7 mouse cellular contexts compared by ENCODE assay signal in genomic region chr1:60098024-60098781, GRCm38 (mm10). TPM values are rescaled to one million over a fixed set of nuclear protein-coding genes. Genes with fewer than 3 reads are reported as not detected.
DNase-seq lines count a peak whose midpoint lies in the region; ATAC-seq and TF ChIP-seq lines count a peak whose summit lies in the region.

TSS of gene Carf (plus strand) at chr1:60098247.
TSS of gene Wdr12 (minus strand) at chr1:60098645.

- peak within 1 kb of the TSS; percentile 91 for H3K9ac ChIP-seq in intestine, postnatal 0 days (ENCODE audit: low read depth, low read length)
- H3K9ac ChIP-seq in midbrain, embryonic 12.5 days (replicated peaks) = peak within 1 kb of the TSS; percentile 93

- H3K36me3 ChIP-seq in embryonic facial prominence, embryonic 10.5 days (replicated peaks) = peaks cover 17% of the 10 kb centered on the region
- peaks cover 5% of the 10 kb centered on the region; the same call in 1 of the 2 replicates for H3K36me3 ChIP-seq in intestine, postnatal 0 days (ENCODE audit: control insufficient read depth, insufficient read depth)
- H3K36me3 ChIP-seq in midbrain, embryonic 12.5 days = peaks cover 8% of the 10 kb centered on the region; the same call in 1 of the 2 replicates
- peaks cover 5% of the 10 kb centered on the region for H3K36me3 ChIP-seq in small intestine, adult 2 months (ENCODE audit: control insufficient read depth, insufficient read depth, low read length)

- H3K27me3 ChIP-seq in embryonic facial prominence, embryonic 10.5 days (replicated peaks; ENCODE audit: low read depth, poor library complexity, severe bottlenecking) = no peaks in the 10 kb centered on the region
- H3K27me3 ChIP-seq in intestine, postnatal 0 days (replicated peaks; ENCODE audit: control insufficient read depth, insufficient read depth, low read length) = no peaks in the 10 kb centered on the region
- H3K27me3 ChIP-seq in midbrain, embryonic 12.5 days = no peaks in the 10 kb centered on the region
- no peaks in the 10 kb centered on the region for H3K27me3 ChIP-seq in small intestine, adult 2 months (ENCODE audit: control insufficient read depth, insufficient read depth, low read length)

- no peaks in the 10 kb centered on the region for H3K9me3 ChIP-seq in embryonic facial prominence, embryonic 10.5 days
- no peaks in the 10 kb centered on the region for H3K9me3 ChIP-seq in intestine, postnatal 0 days (ENCODE audit: control insufficient read depth)
- no peaks in the 10 kb centered on the region for H3K9me3 ChIP-seq in midbrain, embryonic 12.5 days

- peak; percentile 46; the same call in 1 of the 2 replicates for TF ChIP-seq POLR2A in small intestine, adult 2 months (IDR thresholded peaks at IDR 0.05; ENCODE audit: low read depth, low read length)

- DNase-seq in adrenal gland, postnatal 10 days = peak; percentile 97
- DNase-seq in embryonic facial prominence, embryonic 10.5 days (ENCODE audit: low spot score) = peak; percentile 96
- DNase-seq in gonadal fat pad, adult 2 months (ENCODE audit: low read depth) = peak; percentile 93
- peak; percentile 98 for DNase-seq in left cerebral cortex, postnatal 4 days

- peak within 1 kb of the TSS; percentile 97 for H3K27ac ChIP-seq in embryonic facial prominence, embryonic 10.5 days (replicated peaks)
- peak within 1 kb of the TSS; percentile 97 for H3K27ac ChIP-seq in intestine, postnatal 0 days (ENCODE audit: low read depth, low read length)
- peak within 1 kb of the TSS; percentile 98 for H3K27ac ChIP-seq in midbrain, embryonic 12.5 days (replicated peaks)
- H3K27ac ChIP-seq in small intestine, adult 2 months (ENCODE audit: insufficient read depth, low read depth, low read length) = peak within 1 kb of the TSS; percentile 87

- peak within 1 kb of the TSS; percentile 95 for H3K4me3 ChIP-seq in embryonic facial prominence, embryonic 10.5 days
- H3K4me3 ChIP-seq in intestine, postnatal 0 days (ENCODE audit: low read depth, low read length) = peak within 1 kb of the TSS; percentile 96
- H3K4me3 ChIP-seq in midbrain, embryonic 12.5 days = peak within 1 kb of the TSS; percentile 94
- peak within 1 kb of the TSS; percentile 78 for H3K4me3 ChIP-seq in small intestine, adult 2 months (ENCODE audit: low read depth, low read length)

- intact Hi-C loops in left cerebral cortex, postnatal 4 days (cut with DNase I) = no loop called here

- 0 out of 2 replicates have a peak, but pooled peaks have one; percentile 15 for TF ChIP-seq CTCF in intestine, postnatal 0 days (IDR thresholded peaks at IDR 0.05; ENCODE audit: low read depth)
- TF ChIP-seq CTCF in small intestine, adult 2 months (IDR thresholded peaks at IDR 0.05; ENCODE audit: extremely low read depth, insufficient read length, insufficient replicate concordance, low read depth, low read length) = no peak

- peaks cover 13% of the 10 kb centered on the region for H3K4me1 ChIP-seq in embryonic facial prominence, embryonic 10.5 days
- H3K4me1 ChIP-seq in intestine, postnatal 0 days (replicated peaks; ENCODE audit: control insufficient read depth, insufficient read depth, low read length) = peaks cover 4% of the 10 kb centered on the region; the same call in 1 of the 2 replicates
- H3K4me1 ChIP-seq in midbrain, embryonic 12.5 days = peaks cover 7% of the 10 kb centered on the region
- H3K4me1 ChIP-seq in small intestine, adult 2 months (ENCODE audit: control insufficient read depth, insufficient read depth, insufficient read length, low read length) = no peaks in the 10 kb centered on the region

- peak within 1 kb of the TSS; percentile 81 for H3K4me2 ChIP-seq in intestine, postnatal 0 days (replicated peaks; ENCODE audit: low read depth)
- H3K4me2 ChIP-seq in midbrain, embryonic 12.5 days (replicated peaks) = peak within 1 kb of the TSS; percentile 86

- WGBS in embryonic facial prominence, embryonic 10.5 days = under 1% methylated on average over 71 of the region's 71 CpGs
- WGBS in intestine, postnatal 0 days = under 1% methylated on average over 69 of the region's 71 CpGs
- WGBS in midbrain, embryonic 12.5 days = under 1% methylated on average over 63 of the region's 71 CpGs
- WGBS in small intestine, adult 2 months = under 1% methylated on average over 70 of the region's 71 CpGs

- peak; percentile 98 for ATAC-seq in intestine, postnatal 0 days
- peak; percentile 97 for ATAC-seq in midbrain, embryonic 12.5 days (ENCODE audit: low FRiP score, low read depth)

RNA-seq across cellular contexts. Expression of gene Carf, which starts in this region (rescaled TPM):
- 10 to 100 TPM; 12.6 to 18.2 TPM for total RNA-seq in adrenal gland, postnatal 10 days (2021)
- 5.6 and 6.0 TPM in 2 replicates for polyA plus RNA-seq in embryonic facial prominence, embryonic 10.5 days (2016; fragmentation: Nextera tagmentation; extraction: Ambion mirVana)
- polyA plus RNA-seq in gonadal fat pad, adult 2 months (2012; rRNA removed) = 4.4 and 5.6 TPM in 2 replicates
- polyA plus RNA-seq in intestine, postnatal 0 days (2015; fragmentation: Nextera tagmentation; extraction: Ambion mirVana) = 1.6 and 1.9 TPM in 2 replicates
- 10 to 100 TPM; 23.7 to 24.0 TPM for total RNA-seq in left cerebral cortex, postnatal 4 days (2021)
- 7.1 and 7.6 TPM in 2 replicates for polyA plus RNA-seq in midbrain, embryonic 12.5 days (2016; fragmentation: Nextera tagmentation; extraction: Ambion mirVana)
- 0.42 and 0.77 TPM in 2 replicates for polyA plus RNA-seq in small intestine, adult 2 months (2012; rRNA removed)

RNA-seq across cellular contexts. Expression of gene Wdr12, which starts in this region (rescaled TPM):
- total RNA-seq in adrenal gland, postnatal 10 days (2021) = 10 to 100 TPM; 17.5 to 18.2 TPM
- polyA plus RNA-seq in embryonic facial prominence, embryonic 10.5 days (2016; fragmentation: Nextera tagmentation; extraction: Ambion mirVana) = 66.8 and 70.6 TPM in 2 replicates
- 5.6 and 8.9 TPM in 2 replicates for polyA plus RNA-seq in gonadal fat pad, adult 2 months (2012; rRNA removed)
- 17.3 and 19.6 TPM in 2 replicates for polyA plus RNA-seq in intestine, postnatal 0 days (2015; fragmentation: Nextera tagmentation; extraction: Ambion mirVana)
- total RNA-seq in left cerebral cortex, postnatal 4 days (2021) = 10 to 100 TPM; 32.0 to 35.7 TPM
- 43.7 and 46.8 TPM in 2 replicates for polyA plus RNA-seq in midbrain, embryonic 12.5 days (2016; fragmentation: Nextera tagmentation; extraction: Ambion mirVana)
- polyA plus RNA-seq in small intestine, adult 2 months (2012; rRNA removed) = 0.49 and 0.69 TPM in 2 replicates

Comparison
In these comparisons a context has a peak if more than half of its experiments do, and no peak if none do; other contexts are left out.
1. Peak in every context shown above with its lines: DNase-seq, ATAC-seq, H3K4me3 ChIP-seq and H3K27ac ChIP-seq.